Mouse (Mus musculus) gastrocnemius, adult 18-20 months (tissue): Measurements from ENCODE around the gene Fam129b. TPM values are rescaled to one million over a fixed set of nuclear protein-coding genes. Genes with fewer than 3 reads are reported as not detected.

ENCODE experiments used
- DNase-seq: peaks from one replicate; pipeline ENCODE4 v3.0.0; 2021; ENCODE audit warnings: low spot score
- total RNA-seq, 2 experiments: library from RNA; stranded (reverse); gene quantifications; 2 replicates each; pipeline ENCODE4 v1.2.3; 2021

Gene Fam129b
- total RNA-seq, 2 experiments from 2014 or later = 4.8 to 8.2 TPM

GRCm38 (mm10) chr2:32963981-32964380, 88.1 kb downstream of the Fam129b start:
- DNase-seq = no peak

GRCm38 (mm10) chr2:32964659-32965457, 88.9 kb downstream of the Fam129b start:
- no peak for DNase-seq

- DNase-seq = no peak
These were observed 89.7 kb downstream of the Fam129b start for GRCm38 (mm10) chr2:32965511-32966183.

DNA sequence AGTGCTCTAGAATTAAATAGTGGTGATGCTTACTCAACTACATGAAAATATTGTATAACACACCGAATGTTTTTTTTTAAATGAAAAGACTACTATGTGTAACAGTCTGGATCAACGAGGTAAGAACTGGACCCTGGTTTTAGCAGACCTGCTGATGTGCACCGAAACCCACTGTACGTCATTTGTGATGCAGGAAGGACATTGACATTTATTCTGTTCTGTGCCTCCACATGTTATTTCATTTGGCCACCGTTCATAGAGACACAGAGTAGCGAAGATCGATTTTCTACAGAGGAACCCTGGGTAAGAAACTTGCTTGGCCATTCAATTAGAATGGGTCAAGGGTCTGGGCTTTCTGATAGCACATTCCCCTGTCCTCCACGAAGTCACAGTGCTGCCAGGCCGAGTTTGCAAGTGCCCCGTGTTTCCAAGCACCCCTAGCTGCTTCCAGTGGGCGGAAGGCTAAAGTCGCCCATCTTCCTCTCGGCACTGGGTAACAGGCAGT, 90.3 kb downstream of the Fam129b start:
- no peak for DNase-seq

- DNase-seq = peak; percentile 87
These were observed 91.0 kb downstream of the Fam129b start for GRCm38 (mm10) chr2:32966689-32967631.

GRCm38 (mm10) chr2:32968024-32968614, 92.2 kb downstream of the Fam129b start:
- no peak for DNase-seq

DNA sequence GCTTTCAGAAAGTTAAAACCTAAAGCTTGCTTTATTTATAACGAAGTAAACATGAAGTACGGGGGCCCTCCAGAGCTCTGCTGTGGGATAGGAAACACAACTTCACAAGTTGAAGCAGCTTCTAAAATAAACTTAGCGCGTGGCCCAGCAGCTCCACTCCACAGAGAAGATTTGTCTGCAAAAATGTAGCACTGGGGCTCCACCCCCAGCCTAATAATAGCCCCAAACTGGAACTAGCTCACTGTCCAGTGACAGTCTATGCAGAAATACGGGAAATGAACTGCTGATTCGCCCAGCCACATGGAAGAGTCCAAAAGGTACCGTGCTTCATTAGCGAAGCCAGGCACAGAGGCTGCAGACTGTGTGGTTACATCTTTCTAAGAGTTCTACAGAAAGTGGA, 93.4 kb downstream of the Fam129b start:
- peak; percentile 20 for DNase-seq

- DNase-seq = no peak
These were observed 95.3 kb downstream of the Fam129b start for GRCm38 (mm10) chr2:32971235-32971634.

DNA sequence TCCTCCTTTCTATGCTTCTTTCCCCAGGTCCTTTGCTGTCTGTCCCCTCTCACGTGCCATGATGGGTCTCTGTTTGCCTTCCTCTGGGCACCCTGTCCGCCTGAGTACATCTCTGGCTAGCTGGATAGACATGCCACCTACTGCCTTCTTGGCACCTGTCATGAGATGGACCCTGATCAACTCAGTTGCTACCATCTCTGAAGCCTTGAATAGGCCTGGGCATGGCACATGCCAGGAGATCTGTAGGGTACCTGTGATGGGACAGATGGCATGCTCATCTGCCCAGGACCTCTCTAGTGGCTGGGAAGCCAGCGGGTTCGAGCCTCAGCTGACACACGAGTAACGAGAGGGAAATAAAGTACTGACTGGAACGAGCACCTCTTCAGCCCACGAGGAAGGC, 98.3 kb downstream of the Fam129b start:
- DNase-seq = no peak

Other genes starting within 250 kb of the Fam129b start
- gene Eng, start 229.5 kb upstream of the Fam129b start, total RNA-seq = 10 to 100 TPM; 21.1 to 34.1 TPM
- 1 to 10 TPM; 4.8 to 5.4 TPM for gene Fpgs, start 172.0 kb upstream of the Fam129b start, total RNA-seq
- 10 to 100 TPM; 19.3 to 19.9 TPM for gene Cdk9, start 163.0 kb upstream of the Fam129b start, total RNA-seq
- gene Sh2d3c, start 155.1 kb upstream of the Fam129b start, total RNA-seq = 1 to 10 TPM; 5.7 to 7.3 TPM
- not detected for gene 6330409D20Rik, start 135.1 kb upstream of the Fam129b start, total RNA-seq
- 1 to 10 TPM; 4.1 to 4.8 TPM for gene Tor2a, start 118.9 kb upstream of the Fam129b start, total RNA-seq
- gene Ttc16, start 100.5 kb upstream of the Fam129b start, total RNA-seq = under 1 TPM in 1 of 2 experiments, not detected in 1; 0.09 TPM
- 1 to 10 TPM; 1.2 to 1.6 TPM for gene Ptrh1, start 100.3 kb upstream of the Fam129b start, total RNA-seq
- not detected for gene Cfap157, start 91.7 kb upstream of the Fam129b start, total RNA-seq
- 1 to 10 TPM; 1.9 to 6.0 TPM for gene Stxbp1, start 28.9 kb upstream of the Fam129b start, total RNA-seq
- gene Rpl12, start 85.4 kb downstream of the Fam129b start, total RNA-seq = 10 to 100 TPM; 78.4 to 90.0 TPM
- gene Lrsam1, start 85.5 kb downstream of the Fam129b start, total RNA-seq = 10 to 100 TPM; 11.5 to 13.5 TPM
- gene Slc2a8, start 106.0 kb downstream of the Fam129b start, total RNA-seq = 10 to 100 TPM; 11.4 to 13.1 TPM